ENCODE assay signal across 24 mouse cellular contexts in the genomic region with DNA sequence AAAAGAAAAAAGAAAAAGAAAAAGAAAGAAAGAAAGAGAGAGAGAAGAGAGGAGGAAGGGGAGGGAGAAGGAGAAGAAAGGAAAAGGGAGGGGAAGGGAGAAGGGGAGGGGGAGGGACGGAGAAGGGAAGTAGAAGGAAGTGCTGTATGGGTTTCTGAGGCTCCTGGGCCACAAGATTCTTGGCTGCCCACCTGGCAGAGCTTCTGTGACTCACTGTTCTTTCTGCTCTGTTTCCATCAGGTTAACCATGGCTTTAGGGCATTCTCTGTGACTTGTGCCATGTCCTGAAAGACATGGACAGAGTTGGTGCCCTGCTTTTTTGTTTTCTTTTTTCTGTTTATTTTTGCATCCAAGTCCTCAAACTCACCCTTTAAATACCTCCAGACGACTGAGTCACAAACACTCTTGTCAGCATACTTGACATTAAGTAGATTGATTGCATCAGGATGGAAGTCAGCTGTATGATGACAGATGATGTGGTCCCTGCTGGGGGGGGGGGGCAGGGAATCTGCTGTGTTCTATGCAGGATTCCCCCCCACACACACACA. TPM values are rescaled to one million over a fixed set of nuclear protein-coding genes. Genes with fewer than 3 reads are reported as not detected.
A peak's percentile ranks its signal among the peaks of the same experiment; 100 is the strongest.
DNase-seq lines count a peak whose midpoint lies in the region; ATAC-seq and TF ChIP-seq lines count a peak whose summit lies in the region.
"Had no signal": no experiment of that assay in that cellular context is flagged by ENCODE, and none has a peak within 500 bp of the region (broad histone marks: within the 10 kb centered on the region; RNA-seq: fewer than 3 reads in every experiment).

No protein-coding gene starts in this region.

- H3K4me3 ChIP-seq in lung, postnatal 0 days (ENCODE audit: low read depth, low read length) = no peak overlapping the region
- H3K4me3 ChIP-seq: embryonic facial prominence, embryonic 12.5 days; forebrain, embryonic 15.5 days; heart, embryonic 15.5 days; hindbrain, embryonic 10.5 days; hindbrain, embryonic 15.5 days had no signal

- H3K4me2 ChIP-seq in lung, postnatal 0 days (replicated peaks; ENCODE audit: low read depth, low read length) = no peak overlapping the region
- H3K4me2 ChIP-seq: embryonic facial prominence, embryonic 12.5 days; forebrain, embryonic 15.5 days; heart, embryonic 11.5 days; heart, embryonic 15.5 days; hindbrain, embryonic 15.5 days had no signal

- 29% methylated on average over 2 of the region's 2 CpGs for WGBS in lung, postnatal 0 days

- no peak overlapping the region for H3K9ac ChIP-seq in lung, postnatal 0 days (replicated peaks; ENCODE audit: low read depth)
- H3K9ac ChIP-seq: embryonic facial prominence, embryonic 12.5 days; forebrain, embryonic 15.5 days; heart, embryonic 15.5 days; hindbrain, embryonic 15.5 days had no signal

- no peak overlapping the region for H3K27ac ChIP-seq in lung, postnatal 0 days (ENCODE audit: low read length)
- H3K27ac ChIP-seq: embryonic facial prominence, embryonic 12.5 days; forebrain, embryonic 15.5 days; heart, embryonic 15.5 days; hindbrain, embryonic 10.5 days; hindbrain, embryonic 15.5 days had no signal

- no peak for ATAC-seq in lung, postnatal 0 days
- ATAC-seq in common myeloid progenitor, adult 5-6 weeks (replicated peaks; ENCODE audit: low read depth, poor library complexity, severe bottlenecking) = 0 out of 2 replicates have a peak, but pooled peaks have one; percentile 8
- ATAC-seq: CD4-positive, CD25-positive, alpha-beta regulatory T cell, adult 4 months; forebrain, embryonic 15.5 days; intestine, postnatal 0 days had no signal

- H3K36me3 ChIP-seq in lung, postnatal 0 days (ENCODE audit: insufficient read depth, low read length) = no peaks in the 10 kb centered on the region
- H3K36me3 ChIP-seq: embryonic facial prominence, embryonic 12.5 days; forebrain, embryonic 15.5 days; G1E; heart, embryonic 15.5 days; hindbrain, embryonic 10.5 days; hindbrain, embryonic 15.5 days had no signal

- TF ChIP-seq CTCF in lung, postnatal 0 days (IDR thresholded peaks at IDR 0.05) = no peak

- DNase-seq in heart, adult 11 months = peak; percentile 74
- no peak for DNase-seq in heart, postnatal 10 days
- no peak for DNase-seq in lung, postnatal 0 days (ENCODE audit: low spot score)
- DNase-seq in lung, postnatal 4 days = no peak
- no peak for DNase-seq in left cerebral cortex, postnatal 10 days (ENCODE audit: extremely low spot score in 1 of 2, low spot score in 2 of 2)
- no peak for DNase-seq in lung, postnatal 14 days
- DNase-seq: adrenal gland, postnatal 10 days; B cell, adult 2 months; cerebellum, postnatal 10 days; gastrocnemius, postnatal 14 days had no signal

- 0 out of 2 replicates have a peak, but pooled peaks have one; percentile 13 for TF ChIP-seq EP300 in lung, postnatal 0 days (IDR thresholded peaks at IDR 0.05)

- H3K27me3 ChIP-seq in lung, postnatal 0 days (replicated peaks; ENCODE audit: insufficient read depth, low read length) = no peaks in the 10 kb centered on the region
- H3K27me3 ChIP-seq: embryonic facial prominence, embryonic 12.5 days; forebrain, embryonic 15.5 days; heart, embryonic 15.5 days; hindbrain, embryonic 15.5 days had no signal

- intact Hi-C loops in heart, postnatal 10 days (cut with DNase I) = no loop called here
- intact Hi-C loops in left cerebral cortex, postnatal 10 days (cut with DNase I) = no loop called here

- no peaks in the 10 kb centered on the region for H3K9me3 ChIP-seq in lung, postnatal 0 days (ENCODE audit: low read length)
- H3K9me3 ChIP-seq: embryonic facial prominence, embryonic 12.5 days; forebrain, embryonic 15.5 days; G1E; heart, embryonic 15.5 days; hindbrain, embryonic 10.5 days; hindbrain, embryonic 15.5 days had no signal

- no peaks in the 10 kb centered on the region for H3K4me1 ChIP-seq in lung, postnatal 0 days (ENCODE audit: insufficient read depth, low read depth, low read length)
- H3K4me1 ChIP-seq: embryonic facial prominence, embryonic 12.5 days; forebrain, embryonic 15.5 days; heart, embryonic 15.5 days; hindbrain, embryonic 10.5 days; hindbrain, embryonic 15.5 days had no signal

RNA-seq across cellular contexts. Expression of a gene that starts 9.3 kb away (rescaled TPM):
- total RNA-seq in heart, postnatal 10 days (2021) = 10 to 100 TPM; 16.8 to 18.4 TPM
- polyA plus RNA-seq in lung, postnatal 0 days (2015; fragmentation: Nextera tagmentation; extraction: Ambion mirVana) = 19.3 and 20.3 TPM in 2 replicates
- 30.9 and 31.8 TPM in 2 replicates for total RNA-seq in common myeloid progenitor, adult 5-6 weeks (2017)
- 1 to 10 TPM; 6.8 to 6.9 TPM for total RNA-seq in left cerebral cortex, postnatal 10 days (2021)

RNA-seq across cellular contexts. Expression of a gene that starts 33.2 kb away (rescaled TPM):
- 10 to 100 TPM; 49.4 to 50.8 TPM for total RNA-seq in heart, postnatal 10 days (2021)
- polyA plus RNA-seq in lung, postnatal 0 days (2015; fragmentation: Nextera tagmentation; extraction: Ambion mirVana) = 70.3 and 73.6 TPM in 2 replicates
- 79.0 and 80.1 TPM in 2 replicates for total RNA-seq in common myeloid progenitor, adult 5-6 weeks (2017)
- 10 to 100 TPM; 72.8 to 75.8 TPM for total RNA-seq in left cerebral cortex, postnatal 10 days (2021)

RNA-seq across cellular contexts. Expression of a gene that starts 43.0 kb away (rescaled TPM):
- not detected for total RNA-seq in heart, postnatal 10 days (2021)
- not detected in 2 replicates for polyA plus RNA-seq in lung, postnatal 0 days (2015; fragmentation: Nextera tagmentation; extraction: Ambion mirVana)
- total RNA-seq in common myeloid progenitor, adult 5-6 weeks (2017) = not detected in 2 replicates
- total RNA-seq in left cerebral cortex, postnatal 10 days (2021) = not detected
- total RNA-seq: adrenal gland, postnatal 10 days; adrenal gland, postnatal 4 days; G1E; gastrocnemius, adult 18-20 months; gastrocnemius, postnatal 14 days; heart, postnatal 25 days had no signal
- polyA plus RNA-seq: CD4-positive, CD25-positive, alpha-beta regulatory T cell, adult 4 months; embryonic facial prominence, embryonic 12.5 days; forebrain, embryonic 11.5 days; G1E; heart, embryonic 11.5 days; heart, embryonic 15.5 days; hindbrain, embryonic 10.5 days; hindbrain, embryonic 15.5 days; intestine, postnatal 0 days had no signal
